Mouse (Mus musculus): Measurements from ENCODE around the gene 1810062G17Rik.
A peak's percentile ranks its signal among the peaks of the same experiment; 100 is the strongest.

The 1810062G17Rik gene

GRCm38 (mm10) chr3:36476261-36477155 lies 771 bp downstream of the 1810062G17Rik start:
- peak in 1 of 2 experiments; percentile 18 for DNase-seq (ENCODE audit: low spot score in 2 of 2)

GRCm38 (mm10) chr3:36478776-36479175 lies 3.0 kb downstream of the 1810062G17Rik start:
- no peak for DNase-seq (ENCODE audit: low spot score in 2 of 2)

DNA sequence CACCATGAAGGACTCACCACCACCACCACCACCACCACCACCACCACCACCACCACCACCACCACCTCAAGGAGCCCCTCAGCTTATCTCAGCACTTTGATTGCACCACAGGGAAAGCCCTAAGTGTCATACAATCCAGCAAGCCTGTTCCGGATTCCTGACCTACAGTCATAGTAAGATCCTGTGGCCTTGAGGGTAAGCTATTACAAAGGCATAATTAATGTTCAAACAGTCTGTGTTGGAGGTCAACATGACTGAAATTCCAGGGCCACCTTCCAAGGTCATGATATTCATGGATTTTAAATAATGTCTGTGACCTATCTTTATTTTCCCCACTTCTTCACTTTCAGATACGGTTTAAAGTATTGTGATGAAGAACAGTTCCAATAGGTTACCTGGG lies 4.7 kb downstream of the 1810062G17Rik start:
- DNase-seq (ENCODE audit: low spot score in 2 of 2), result no peak

GRCm38 (mm10) chr3:36481776-36482193 lies 6.0 kb downstream of the 1810062G17Rik start:
- peak in 1 of 2 experiments; percentile 64 for DNase-seq (ENCODE audit: low spot score in 2 of 2)

DNA sequence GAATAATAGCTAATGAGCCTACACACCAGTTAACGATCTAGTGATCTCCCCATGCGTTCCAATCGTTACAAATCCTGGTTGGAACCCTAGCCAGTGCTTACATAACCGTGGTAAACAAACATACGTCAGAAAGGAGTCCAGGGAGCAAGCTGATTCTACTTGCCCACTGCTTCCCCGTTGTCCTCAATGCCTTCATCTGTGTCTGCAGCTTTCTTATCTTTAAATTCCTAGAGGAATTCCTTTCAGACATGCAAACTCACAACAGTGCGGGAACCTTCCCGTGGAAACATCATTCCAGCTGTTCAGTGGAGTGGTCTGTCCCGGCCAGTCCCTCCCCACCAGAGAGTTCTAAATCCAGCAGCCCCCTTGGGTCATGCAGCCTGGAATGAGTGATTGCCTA lies 7.2 kb downstream of the 1810062G17Rik start:
- DNase-seq (ENCODE audit: low spot score in 2 of 2), result no peak

DNA sequence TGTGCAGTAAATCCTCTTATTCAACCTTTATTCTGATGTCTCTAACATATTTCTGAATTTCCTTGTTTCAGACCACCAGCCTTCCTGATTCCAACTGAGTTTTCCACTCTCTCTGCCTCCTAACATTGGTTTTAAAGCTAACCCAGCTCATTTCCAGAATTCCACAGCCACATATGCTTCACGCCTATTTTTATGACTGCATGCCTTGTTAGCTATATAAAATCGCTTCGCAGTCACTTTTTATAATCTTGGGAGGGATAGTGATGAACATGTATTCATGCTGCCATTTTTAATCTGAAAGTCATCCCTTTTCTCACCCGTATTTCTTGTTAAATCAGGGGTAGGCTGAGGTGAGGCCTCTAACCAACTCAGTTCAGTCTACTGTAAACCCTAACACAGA lies 8.6 kb downstream of the 1810062G17Rik start:
- DNase-seq (ENCODE audit: low spot score in 2 of 2), result no peak

DNA sequence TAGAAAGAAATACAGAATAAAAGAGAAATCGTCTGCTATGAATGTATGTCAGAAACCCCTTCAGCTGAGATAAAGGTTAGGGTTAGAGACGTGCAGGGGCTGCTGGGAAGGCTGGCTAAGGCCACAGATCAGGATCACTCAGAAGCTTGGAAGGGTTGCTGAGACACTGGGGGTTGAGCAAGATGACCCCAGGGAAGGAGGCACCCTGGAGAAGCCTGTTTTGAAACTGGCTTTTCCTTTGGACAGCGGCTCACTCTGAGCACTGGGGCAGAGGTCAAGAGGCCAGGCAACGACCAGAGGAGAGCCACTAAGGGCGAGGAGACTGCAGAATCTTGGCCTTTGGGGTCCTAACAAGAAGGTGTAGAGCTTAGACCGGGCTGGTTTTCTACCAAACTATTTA lies 10.4 kb downstream of the 1810062G17Rik start:
- DNase-seq (ENCODE audit: low spot score in 2 of 2), result no peak

DNA sequence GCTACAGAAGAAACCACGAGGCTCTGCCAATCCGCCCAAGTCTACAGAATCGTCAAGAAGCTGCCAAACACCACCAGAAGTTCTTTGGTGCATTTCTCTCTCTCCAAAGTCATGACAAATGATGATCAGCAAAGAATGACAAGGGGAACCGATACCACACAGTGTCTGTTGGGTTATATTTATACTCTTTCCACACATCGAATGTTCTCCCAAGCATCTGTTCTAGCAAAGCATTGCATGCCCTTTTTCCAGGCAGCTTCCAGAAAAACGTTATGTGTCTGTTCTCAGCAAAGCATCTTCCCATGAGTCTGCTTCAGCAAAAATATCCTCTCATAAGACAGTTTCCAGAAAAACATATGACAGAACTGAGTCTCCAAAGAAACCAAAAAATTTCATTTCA lies 11.1 kb downstream of the 1810062G17Rik start:
- DNase-seq (ENCODE audit: low spot score in 2 of 2), result no peak

DNA sequence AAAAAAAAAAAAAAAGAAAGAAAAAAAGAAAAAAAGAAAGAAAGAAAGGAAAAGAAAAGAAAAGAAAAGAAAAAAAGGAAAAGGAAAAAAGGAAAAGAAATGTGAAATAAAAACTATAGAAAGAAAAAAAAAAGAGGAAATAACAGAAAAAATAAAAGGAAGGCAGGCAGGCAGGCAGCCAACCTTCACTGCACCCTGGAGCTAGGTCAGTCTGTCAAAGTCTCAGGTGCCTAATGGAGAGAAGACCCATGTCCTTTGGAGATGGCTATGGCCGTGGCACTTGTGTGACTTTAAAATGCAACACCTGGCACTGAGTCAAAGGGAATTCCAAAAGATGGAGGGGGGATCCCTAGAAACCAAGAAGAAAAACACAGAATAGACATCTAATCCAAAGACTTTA lies 12.6 kb downstream of the 1810062G17Rik start:
- no peak for DNase-seq (ENCODE audit: low spot score in 2 of 2)

GRCm38 (mm10) chr3:36488899-36489589 lies 13.3 kb downstream of the 1810062G17Rik start:
- no peak for DNase-seq (ENCODE audit: low spot score in 2 of 2)

- no peak for DNase-seq (ENCODE audit: low spot score in 2 of 2)
Observed at GRCm38 (mm10) chr3:36489590-36489910, 13.8 kb downstream of the 1810062G17Rik start.

GRCm38 (mm10) chr3:36491535-36491934 lies 15.8 kb downstream of the 1810062G17Rik start:
- no peak for DNase-seq (ENCODE audit: low spot score in 2 of 2)

GRCm38 (mm10) chr3:36492716-36493391 lies 17.1 kb downstream of the 1810062G17Rik start:
- DNase-seq (ENCODE audit: low spot score in 2 of 2), result no peak

GRCm38 (mm10) chr3:36493641-36494283 lies 18.0 kb downstream of the 1810062G17Rik start:
- no peak for DNase-seq (ENCODE audit: low spot score in 2 of 2)

DNA sequence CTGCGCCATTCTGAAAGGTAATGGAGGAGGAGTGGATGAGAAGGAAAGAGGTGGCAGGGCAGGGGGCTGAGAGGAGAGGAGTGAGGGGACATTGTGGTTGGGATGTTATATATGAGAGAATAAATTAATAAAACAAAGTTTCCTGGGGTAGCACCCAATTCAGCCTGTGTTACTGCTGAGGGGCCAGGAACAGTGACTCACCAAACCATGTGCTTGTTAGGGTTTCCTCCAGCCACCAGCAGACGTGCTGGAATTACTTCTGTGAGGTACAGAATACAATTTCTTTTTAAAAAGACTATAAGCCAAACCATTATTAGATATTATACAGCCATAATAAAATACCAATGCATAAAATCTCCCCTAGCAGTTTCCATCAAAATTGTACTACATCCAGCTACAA lies 18.9 kb downstream of the 1810062G17Rik start:
- no peak for DNase-seq (ENCODE audit: low spot score in 2 of 2)

GRCm38 (mm10) chr3:36495436-36495835 lies 19.7 kb downstream of the 1810062G17Rik start:
- peak; percentile 76 to 92 for DNase-seq (ENCODE audit: low spot score in 2 of 2)

- DNase-seq (ENCODE audit: low spot score in 2 of 2), result peak in 1 of 2 experiments; percentile 29
Observed at GRCm38 (mm10) chr3:36496273-36496672, 20.5 kb downstream of the 1810062G17Rik start.

DNA sequence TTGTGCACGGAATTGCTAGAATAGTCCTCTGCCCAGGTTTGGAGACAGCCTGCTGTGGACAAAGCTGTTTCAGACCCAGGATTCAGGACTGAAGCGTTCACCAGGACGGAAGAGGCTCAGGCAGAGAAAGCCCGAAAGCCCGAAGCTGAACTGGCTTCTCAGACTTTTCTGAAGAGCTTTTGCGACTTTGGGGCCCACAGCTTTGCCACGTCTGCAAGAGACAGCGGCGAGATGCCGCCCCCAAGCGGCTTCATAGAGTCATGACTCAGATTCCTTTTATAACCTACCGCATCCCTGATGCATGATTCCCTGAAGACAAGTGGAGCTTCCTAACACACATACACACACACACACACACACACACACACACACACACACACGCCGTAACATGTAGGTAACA lies 21.0 kb downstream of the 1810062G17Rik start:
- DNase-seq (ENCODE audit: low spot score in 2 of 2), result peak; percentile 65 to 80

DNA sequence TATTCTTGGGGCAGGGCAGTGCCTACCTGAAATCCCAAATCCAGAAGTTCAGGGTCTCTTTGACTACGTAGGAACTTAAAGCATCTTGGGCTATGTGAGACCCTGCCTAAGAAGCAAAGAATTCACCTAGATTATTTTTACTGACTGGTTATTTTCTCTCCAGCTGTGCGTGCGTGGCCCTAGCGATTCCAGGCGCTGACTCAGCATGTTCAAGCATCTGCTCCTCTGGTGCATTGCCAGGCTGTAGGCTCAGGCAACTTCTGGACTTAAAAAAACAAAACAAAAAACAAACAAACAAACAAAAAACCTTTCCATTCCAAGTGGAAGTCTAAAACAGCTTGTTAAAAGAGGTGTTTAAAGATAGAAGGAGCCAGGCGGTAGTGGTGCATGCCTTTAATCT lies 22.5 kb downstream of the 1810062G17Rik start:
- DNase-seq (ENCODE audit: low spot score in 2 of 2), result no peak

- DNase-seq (ENCODE audit: low spot score in 2 of 2), result peak in 1 of 2 experiments; percentile 51
Observed at GRCm38 (mm10) chr3:36499418-36499817, 23.7 kb downstream of the 1810062G17Rik start.

GRCm38 (mm10) chr3:36500976-36501375 lies 25.2 kb downstream of the 1810062G17Rik start:
- no peak for DNase-seq (ENCODE audit: low spot score in 2 of 2)

GRCm38 (mm10) chr3:36501546-36501945 lies 25.8 kb downstream of the 1810062G17Rik start:
- no peak for DNase-seq (ENCODE audit: low spot score in 2 of 2)

All from urinary bladder, postnatal 4 days (tissue).